Mouse (Mus musculus) ovary, postnatal 10 days (tissue): ENCODE measurements around the gene R3hdml.

Experiments used
- DNase-seq: peaks from one replicate; pipeline ENCODE4 v3.0.0; 2022; ENCODE audit warnings: low spot score

Gene R3hdml

DNA sequence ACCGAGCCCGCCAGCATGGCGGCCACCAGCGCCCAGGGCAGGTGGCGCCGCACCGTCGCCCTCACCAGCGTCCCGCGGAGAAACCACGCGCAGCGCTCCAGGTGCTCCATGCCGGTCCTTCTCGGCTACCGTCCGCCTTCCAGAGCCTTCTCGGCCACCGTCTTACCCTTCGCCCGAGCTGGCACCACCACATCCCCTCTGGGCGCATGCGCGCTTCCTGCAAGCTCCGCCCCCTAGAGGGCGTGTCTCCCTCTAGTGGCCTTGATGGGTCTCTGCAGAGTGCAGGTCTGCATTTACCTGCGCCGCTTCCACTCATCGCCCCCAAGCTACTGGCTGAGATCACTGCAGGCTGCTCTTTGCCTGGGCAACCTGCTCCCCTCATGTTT lies 19.7 kb upstream of the R3hdml start, which contains the start of gene Fitm2:
Gene Fitm2 (minus strand): TSS at position 164 of the 386 bp plus-strand sequence.
- peak; percentile 95 for DNase-seq

DNA sequence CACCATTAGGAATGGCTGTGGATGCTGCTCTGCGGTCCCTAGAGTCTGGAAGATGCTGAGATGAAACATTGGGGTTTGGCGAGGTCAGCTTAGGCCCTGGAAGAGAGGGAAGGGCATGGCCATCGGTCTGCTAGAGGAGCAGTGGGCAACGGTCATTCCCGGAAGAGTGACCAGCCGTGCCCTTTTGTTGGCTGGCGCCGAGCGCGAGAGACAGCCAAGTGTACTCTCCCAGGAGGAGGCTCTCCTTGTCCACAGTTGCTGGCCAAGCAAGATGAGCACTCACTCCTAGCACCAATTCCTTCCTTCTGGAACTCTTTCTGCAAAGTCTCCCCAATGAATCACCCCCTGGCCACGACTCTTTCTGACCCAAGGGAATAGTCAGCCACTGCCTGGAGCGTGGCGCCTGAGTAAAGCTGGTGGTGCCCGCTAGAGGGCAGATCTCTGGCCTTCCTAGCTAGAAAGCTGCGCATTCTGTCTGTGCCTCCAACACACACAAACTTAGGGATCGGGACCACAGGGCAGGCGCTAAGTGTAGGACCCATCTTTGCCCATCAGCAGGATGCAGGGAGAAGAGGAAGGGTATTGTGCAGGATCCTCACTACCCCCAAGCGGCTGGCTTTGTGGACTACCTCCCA lies 11.8 kb upstream of the R3hdml start:
- DNase-seq = no peak

GRCm38 (mm10) chr2:163481539-163482029 lies 10.5 kb upstream of the R3hdml start:
- no peak for DNase-seq

GRCm38 (mm10) chr2:163487360-163487759 lies 4.8 kb upstream of the R3hdml start:
- no peak for DNase-seq

- DNase-seq = no peak
Observed at GRCm38 (mm10) chr2:163489725-163490291, 2.3 kb upstream of the R3hdml start.

- DNase-seq = no peak
Observed at GRCm38 (mm10) chr2:163490656-163491055, 1.5 kb upstream of the R3hdml start.

GRCm38 (mm10) chr2:163491351-163491750 lies 767 bp upstream of the R3hdml start:
- no peak for DNase-seq

GRCm38 (mm10) chr2:163493031-163493430 lies 913 bp downstream of the R3hdml start:
- no peak for DNase-seq

DNA sequence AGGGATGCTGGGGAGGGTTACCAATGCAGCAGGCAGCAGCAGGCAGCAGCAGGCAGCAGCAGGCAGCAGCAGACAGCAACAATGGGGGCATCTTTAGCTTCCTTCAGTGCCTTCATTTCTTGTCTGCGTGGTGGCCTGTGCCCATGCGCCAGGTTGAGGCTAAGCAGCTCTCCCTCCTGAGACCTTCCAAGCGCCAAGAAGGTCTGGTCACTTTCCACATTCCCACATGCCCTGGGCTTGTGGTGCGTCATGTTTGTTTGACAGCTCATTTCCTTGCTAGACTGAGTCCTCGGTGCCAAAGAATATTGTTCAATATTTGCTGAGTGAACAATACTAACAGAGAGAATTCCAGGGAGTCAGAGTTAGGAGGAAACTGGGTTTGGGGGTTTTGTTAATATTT lies 1.9 kb downstream of the R3hdml start:
- DNase-seq = no peak

DNA sequence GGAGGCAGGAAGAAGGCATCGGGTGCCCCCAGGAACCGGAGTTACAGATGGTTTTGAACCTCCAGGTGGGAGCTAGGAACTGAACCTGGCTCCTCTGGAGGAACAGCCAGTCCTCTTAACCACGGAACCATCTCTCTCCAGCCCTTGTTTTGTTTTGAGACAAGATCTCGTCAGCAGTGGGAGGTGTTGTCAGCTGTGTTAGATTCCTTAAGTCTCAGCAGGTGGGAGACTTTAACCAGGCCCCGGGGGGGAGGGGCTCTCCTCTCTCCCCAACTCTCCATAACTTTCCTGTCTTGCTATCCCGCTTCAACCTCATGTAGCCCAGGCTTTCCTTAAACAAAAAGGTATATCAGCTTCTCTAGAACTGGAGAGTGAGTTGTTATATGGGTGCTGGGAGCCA lies 2.3 kb downstream of the R3hdml start:
- no peak for DNase-seq

- no peak for DNase-seq
Observed at GRCm38 (mm10) chr2:163502219-163502618, 10.1 kb downstream of the R3hdml start.

GRCm38 (mm10) chr2:163503191-163503590 lies 11.1 kb downstream of the R3hdml start:
- DNase-seq = no peak

GRCm38 (mm10) chr2:163506300-163507004 lies 14.3 kb downstream of the R3hdml start, which contains the start of gene Hnf4a:
Gene Hnf4a, plus strand, starts transcription at chr2:163506808.
- no peak for DNase-seq

GRCm38 (mm10) chr2:163525761-163526243 lies 33.7 kb downstream of the R3hdml start:
- DNase-seq = no peak

- DNase-seq = no peak
Observed at GRCm38 (mm10) chr2:163527497-163527896, 35.4 kb downstream of the R3hdml start.

DNA sequence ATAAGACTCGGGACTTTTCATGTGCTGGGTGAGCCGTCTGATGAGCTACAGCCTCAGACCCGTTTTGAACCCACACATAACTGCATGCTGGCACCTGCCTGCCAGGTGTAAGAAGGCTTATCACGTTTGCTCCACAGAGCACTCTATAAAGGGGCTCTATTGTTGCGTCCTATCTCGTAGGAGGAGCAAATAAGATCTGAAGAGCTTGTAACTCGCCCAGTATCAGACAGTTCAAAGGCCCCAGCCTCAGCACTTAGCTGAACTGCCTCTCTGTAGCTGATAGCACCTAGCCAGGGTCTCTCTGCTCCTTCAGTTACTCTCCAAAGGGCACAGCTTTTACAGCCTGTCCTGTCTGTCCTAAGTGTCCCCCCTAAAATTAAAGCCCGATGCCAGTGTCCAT lies 38.3 kb downstream of the R3hdml start:
- DNase-seq = no peak

DNA sequence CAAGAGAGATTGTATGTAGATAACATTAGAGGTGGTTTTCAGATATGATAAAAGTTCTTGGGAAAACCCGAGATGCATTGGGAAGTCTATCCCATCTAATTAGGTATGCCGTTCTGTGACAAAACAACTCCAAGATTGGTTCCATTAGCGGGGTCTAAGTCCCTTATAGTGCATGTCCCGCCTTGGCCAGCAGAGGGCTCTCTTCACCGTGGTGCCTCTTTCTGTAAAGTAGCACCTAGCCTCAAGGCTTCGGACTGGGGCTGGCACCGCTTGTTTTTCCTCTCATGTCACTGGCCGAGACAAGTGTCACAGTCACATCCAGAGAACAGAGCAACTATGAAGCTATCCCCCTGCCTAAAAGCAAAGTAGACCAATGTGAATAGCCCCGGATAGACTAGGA lies 39.8 kb downstream of the R3hdml start:
- DNase-seq = peak; percentile 33

- no peak for DNase-seq
Observed at GRCm38 (mm10) chr2:163533226-163533625, 41.1 kb downstream of the R3hdml start.

- DNase-seq = peak; percentile 69
Observed at GRCm38 (mm10) chr2:163534958-163535524, 42.9 kb downstream of the R3hdml start.

- no peak for DNase-seq
Observed at GRCm38 (mm10) chr2:163537443-163537842, 45.3 kb downstream of the R3hdml start.

DNA sequence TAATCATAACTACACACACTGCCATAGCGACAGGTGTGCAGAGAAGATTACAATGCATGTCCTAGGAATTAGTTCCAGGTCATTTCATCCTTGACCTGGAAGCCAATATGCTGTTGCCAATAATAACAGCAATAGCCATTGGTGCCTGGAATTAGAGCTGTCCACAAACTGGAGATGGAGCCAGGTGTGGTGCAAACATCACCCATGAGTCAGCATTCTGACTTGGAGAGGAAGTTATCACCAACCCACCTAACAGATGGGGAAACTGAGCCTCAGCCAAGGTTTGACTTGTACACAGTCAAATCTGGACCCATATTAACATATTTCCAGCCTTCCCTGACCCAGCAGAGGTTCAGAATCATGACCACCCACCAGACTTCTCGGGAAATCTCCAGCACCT lies 46.3 kb downstream of the R3hdml start:
- no peak for DNase-seq

GRCm38 (mm10) chr2:163539321-163540040 lies 47.4 kb downstream of the R3hdml start:
- no peak for DNase-seq
